Mouse (Mus musculus): ENCODE measurements around the gene Prr14l. TPM values are rescaled to one million over a fixed set of nuclear protein-coding genes. Genes with fewer than 3 reads are reported as not detected.

Prr14l gene
- total RNA-seq, 1 experiment from 2014 or later: 39.8 TPM

Other genes starting within 250 kb of the Prr14l start
- gene Yes1, start 243.1 kb downstream of the Prr14l start, total RNA-seq (2021): 48.5 and 51.4 TPM in 2 replicates
- 50.9 and 61.2 TPM in 2 replicates for gene Pisd, start 68.6 kb downstream of the Prr14l start, total RNA-seq (2021)
- gene Gm20671, start 27.1 kb downstream of the Prr14l start, total RNA-seq (2021): not detected in 2 replicates
- 34.4 and 35.4 TPM in 2 replicates for gene Depdc5, start 9.4 kb upstream of the Prr14l start, total RNA-seq (2021)
- 162 and 166 TPM in 2 replicates for gene Ywhah, start 164.6 kb upstream of the Prr14l start, total RNA-seq (2021)
- 0.11 TPM in 1 of 2 replicates, not detected in the other for gene Slc5a1, start 250.0 kb upstream of the Prr14l start, total RNA-seq (2021)

Measured in adrenal gland, postnatal 14 days (tissue).